Mouse (Mus musculus) thymus, postnatal 0 days (tissue): ENCODE measurements around the gene Tekt1. TPM values are rescaled to one million over a fixed set of nuclear protein-coding genes. Genes with fewer than 3 reads are reported as not detected.

Experiments used
- DNase-seq: peaks from one replicate; pipeline ENCODE4 v3.0.0-alpha.2; 2015; ENCODE audit warnings: low spot score
- microRNA-seq: library from miRNA; unstranded; fragments of <30 nt; microRNA quantifications from one replicate; pipeline ENCODE4, GENCODE M21; 2016; ENCODE audit warnings: borderline number of aligned reads
- polyA plus RNA-seq: library from polyadenylated mRNA; unstranded; fragments of >200 nt; fragmentation: Nextera tagmentation; extraction: Ambion mirVana; gene quantifications from 2 replicates; pipeline ENCODE4 v1.2.1, GENCODE M21; 2015

Gene Tekt1
- polyA plus RNA-seq, 1 experiment from 2014 or later, result 0.60 TPM

DNA sequence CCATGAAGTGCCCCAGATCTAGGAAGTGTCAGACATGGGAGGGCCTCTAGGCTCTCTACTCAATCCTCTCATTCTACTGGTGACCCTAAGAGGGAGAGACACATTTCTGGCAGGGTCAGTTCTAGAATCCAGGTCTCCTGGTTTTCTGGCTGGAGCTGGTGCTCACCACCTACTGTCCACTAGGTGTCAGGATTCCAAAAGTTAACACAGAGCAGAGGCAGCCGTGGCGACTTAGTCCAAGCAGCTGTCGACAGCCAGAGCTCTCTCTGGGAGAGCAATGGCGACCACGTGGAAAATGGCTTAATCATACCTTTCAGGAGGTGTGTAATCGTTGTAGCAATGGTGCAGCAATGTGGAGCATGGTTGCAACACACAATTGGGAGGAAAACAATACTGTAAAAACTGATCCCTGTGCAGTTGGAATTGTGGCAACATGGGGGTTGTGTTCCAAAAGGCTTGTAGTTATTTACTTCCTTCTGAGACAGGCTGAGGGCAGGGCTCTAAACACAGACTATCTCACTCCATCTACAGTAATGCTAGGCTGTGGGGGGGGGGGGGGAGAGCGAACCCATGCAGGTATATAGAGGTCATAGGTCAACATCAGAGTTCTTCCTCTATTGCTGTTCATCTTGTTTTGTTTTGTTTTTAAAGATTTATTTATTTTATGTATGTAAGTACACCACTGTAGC is 19.5 kb downstream of the Tekt1 start:
- DNase-seq, result peak; percentile 46

DNA sequence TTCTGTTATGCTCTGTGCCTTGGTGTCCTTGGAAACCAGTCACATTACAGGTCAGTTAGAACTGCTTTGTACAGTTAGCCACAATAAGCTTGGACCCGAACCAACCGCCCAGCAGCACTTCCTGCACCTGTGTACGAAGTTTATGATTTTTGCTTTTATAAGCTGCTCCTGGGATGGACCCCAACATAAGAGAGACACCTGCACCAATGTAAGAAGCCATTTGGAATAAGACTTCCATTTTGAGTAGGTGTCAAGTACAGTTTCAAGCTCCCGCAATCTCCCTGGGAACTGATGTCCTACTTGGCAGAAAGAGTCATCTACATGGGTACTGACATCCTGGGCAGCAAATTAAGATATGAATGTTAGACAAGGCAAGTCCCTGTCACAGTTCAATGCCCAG is 22.5 kb downstream of the Tekt1 start:
- no peak for DNase-seq

DNA sequence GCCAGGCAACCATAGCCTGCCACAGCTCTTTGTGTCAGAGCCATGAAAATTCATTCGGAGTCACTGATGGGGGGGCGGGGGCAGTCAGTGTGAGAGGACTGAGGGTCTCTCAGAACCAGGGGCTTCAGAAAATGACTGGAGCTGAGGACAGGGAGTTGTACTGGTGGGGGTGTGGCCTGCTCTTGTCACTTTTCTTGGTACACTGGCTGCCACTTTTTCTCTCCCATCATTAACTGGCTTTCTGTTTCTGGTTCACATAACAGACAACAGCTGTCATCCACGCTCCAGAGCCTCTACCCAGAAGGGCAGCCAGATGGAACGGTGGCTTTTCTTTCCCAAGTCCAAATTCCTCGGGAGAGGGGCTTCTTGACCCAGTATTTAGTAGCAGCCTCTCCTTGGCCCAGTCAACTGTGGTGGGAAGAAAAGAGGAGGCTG is 23.8 kb downstream of the Tekt1 start:
- DNase-seq, result no peak

DNA sequence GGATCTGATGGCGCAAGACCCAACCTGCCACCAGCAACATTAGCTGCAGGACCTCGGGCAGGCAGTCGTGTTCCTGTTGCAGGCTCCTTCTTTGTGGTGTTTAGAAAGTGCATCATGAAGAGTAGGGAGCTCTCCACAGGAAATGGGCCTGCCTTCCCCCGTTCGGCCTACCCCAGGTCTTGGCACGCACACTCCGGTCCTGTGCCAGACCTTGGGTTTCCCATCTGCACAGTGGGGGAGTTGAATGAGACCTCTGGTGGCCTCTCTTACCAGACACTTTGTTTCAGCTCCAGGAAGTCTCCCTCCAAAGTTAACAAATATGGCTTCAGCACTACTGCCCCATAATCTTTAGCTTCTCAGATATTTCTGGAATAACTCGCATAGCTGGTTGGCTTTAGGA is 25.5 kb downstream of the Tekt1 start:
- DNase-seq, result no peak

DNA sequence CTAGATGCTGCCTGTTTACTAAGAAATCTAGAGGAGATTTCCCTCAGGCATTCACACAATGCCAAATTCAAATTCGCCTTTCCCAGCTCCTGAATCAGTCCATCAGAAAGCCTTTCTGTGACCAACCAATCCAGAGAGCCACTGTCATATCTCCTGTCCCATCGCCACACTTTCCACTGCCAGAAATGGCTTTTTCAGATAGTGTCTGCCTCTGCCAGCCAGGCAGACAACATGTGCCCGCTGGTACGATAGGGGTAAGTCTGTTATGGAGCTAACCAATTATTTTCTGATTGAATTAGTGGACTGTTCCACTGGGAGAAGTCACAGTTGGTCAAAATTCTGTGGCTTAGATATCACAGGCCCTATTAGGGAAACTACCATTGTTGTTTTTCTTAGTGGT is 27.6 kb downstream of the Tekt1 start:
- DNase-seq, result no peak

DNA sequence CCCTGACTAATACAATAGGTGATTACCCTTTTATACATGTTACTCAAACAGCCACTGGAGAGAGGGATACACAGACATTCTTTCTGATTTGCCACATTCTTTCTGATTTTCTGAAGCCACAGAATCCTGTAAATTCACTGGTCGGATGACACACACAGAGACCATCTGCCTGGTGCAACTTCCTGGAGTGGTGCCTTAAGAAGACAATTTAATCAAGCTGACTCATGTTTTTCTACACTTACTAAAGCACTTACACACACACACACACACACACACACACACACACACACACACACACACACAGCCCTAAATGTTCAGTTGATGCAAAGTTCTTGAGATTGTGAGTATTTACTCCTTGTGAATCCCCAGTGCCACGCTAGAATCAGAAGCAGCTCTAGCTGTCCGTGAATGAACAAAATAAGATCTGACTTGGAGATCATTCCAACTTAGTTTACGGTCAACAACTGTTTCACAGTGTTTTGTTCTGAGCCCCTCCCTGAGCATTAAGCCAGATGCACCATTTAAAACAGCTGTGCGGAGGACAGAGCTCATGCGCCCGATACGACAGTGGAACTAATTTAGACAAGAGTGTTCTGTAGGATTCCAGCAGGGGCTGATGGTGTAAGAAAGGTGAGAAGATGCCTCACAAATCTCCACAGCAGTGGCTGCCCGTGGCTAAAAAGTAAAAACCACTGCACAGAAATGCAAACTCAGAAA is 29.1 kb downstream of the Tekt1 start:
- DNase-seq, result no peak

DNA sequence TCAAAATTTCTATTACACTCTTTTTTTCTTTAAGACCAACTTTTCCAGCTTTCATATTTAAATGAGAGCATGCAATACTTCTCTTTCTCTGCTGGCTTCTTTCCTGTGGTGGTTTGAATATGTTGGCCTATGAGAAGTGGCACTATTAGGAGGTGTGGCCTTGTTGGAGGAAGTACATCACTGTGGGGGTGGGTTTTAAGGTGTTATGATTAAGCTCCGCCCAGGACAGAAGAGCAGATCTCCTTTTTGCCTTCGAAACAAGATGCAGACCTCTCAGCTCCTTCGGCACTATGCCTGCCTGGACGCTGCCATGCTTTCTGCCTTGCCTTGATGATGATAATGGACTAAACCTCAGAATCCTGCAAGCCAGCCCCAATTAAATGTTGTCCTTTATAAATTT is 36.5 kb downstream of the Tekt1 start:
- DNase-seq, result no peak

DNA sequence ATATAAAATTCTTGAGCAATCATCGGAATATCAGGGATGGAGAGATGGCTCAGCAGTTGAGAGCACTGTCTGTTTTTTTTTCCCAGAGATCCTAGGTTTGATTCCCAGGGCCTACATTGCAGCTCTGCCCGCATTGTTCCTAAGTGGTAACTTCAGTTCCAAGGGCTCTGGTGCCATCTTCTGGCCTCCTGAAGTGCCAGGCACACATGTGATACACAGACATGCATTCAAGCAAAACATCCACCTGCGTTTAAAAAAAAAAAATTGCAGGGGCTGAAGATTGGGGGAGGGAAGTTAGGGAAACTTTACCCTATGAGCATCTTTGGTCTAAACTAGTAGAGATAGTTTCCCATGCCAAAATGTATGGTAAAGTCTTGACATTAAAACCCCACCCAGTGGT is 37.8 kb downstream of the Tekt1 start:
- no peak for DNase-seq

DNA sequence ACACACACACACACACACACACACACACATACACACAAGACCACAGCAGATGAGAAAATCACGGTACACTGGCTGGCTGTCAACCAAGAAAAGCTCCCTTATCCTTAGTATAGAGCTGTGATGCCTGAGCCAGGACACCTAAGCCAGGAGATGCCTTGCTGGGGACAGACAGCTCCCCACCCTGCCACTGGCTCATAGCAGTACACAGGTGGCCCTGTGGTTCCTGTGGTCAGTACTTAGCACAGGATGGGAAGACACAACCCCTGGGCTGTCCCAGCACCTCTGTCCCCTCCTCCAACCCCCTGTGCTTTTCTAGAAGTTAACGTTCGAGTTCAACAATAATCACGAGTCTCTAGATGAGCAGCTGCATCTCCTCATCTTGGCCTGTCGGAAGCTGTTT is 44.2 kb downstream of the Tekt1 start:
- no peak for DNase-seq

DNA sequence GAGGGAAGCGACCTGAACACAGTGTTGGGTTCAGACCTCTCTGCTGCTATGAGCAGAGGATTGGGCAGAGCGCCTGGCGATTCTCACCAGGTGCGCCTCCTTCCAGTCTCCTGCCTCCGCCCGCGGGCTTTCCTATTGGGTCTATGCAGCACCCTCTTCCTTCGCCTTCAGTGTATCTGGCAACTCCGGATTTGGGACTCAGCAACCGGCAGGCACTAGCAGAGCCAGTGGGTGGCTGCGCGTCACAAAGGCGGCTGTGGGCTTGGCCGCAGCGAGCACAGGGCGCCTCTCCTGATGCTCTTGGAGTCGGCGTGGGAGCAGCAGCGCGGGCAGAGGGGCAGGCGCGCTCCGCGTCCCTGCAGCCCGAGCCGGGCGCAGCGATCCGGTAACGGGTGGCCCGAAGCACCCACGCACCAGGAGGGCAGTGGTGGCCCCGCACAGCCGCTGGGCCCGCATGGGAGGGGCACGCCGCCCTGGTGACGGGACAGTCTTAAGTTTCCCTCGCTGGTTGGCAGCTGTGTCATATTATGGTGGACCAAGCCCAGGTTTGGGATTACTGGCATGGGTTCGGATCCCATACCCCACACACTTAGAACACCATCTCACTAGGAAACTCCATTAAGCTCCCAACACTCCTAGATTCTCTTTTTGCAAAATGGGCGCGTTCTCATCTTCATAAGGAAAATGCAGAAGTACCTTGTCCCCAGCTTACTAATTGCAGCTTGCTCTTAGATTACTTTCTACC is 47.9 kb downstream of the Tekt1 start, which contains the start of gene Fbxo39:
Gene Fbxo39 (plus strand): TSS at position 294 of the 745 bp plus-strand sequence.
- DNase-seq, result no peak

DNA sequence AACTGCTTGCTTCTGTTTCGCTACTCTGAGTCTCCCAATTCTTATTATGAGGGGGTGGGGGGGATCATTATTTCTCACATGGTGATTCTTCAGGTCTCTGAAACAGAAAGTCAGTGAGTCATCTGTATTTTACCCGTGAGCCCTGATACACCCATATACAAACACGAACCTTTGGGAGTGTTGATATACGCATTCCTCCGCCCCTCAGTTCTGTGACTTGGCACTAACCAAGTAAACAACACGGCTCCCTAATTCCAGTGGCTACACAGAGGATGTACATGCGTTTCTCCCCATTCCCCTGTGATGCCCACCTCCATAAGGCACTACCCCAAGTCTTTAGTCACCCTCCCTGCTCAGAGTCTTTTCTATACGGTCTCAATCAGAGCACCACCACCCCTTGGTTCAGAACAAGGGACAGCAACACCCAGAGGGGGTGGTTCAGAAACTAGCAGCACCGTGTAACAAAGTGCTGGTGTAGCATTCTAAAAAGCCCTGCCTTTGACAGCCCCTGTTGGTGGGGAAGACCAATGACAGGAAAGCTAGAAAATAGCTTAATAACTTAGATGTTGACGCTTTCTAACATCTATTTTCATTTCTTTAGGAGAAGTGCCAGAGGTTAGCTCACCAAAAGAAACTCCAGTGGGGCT is 50.8 kb downstream of the Tekt1 start:
- no peak for DNase-seq

DNA sequence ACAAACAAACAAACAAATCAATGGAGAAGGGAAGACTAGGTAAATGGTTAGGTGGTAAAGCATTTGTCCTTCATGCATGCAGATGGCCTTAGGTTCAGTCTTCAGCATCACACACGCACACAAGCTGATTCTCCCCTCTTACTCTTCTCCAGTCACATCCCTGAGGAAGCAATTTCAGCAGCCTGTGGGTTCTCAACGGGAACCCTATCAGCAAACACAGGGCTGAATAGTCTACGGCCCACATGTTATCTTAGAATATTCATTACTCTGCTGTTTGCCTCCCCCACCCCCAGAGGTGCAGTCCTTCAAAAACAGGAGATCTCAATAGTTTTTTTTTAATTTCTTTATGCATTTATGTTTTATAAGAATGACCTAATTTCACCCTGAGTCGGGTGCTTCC is 51.8 kb downstream of the Tekt1 start:
- DNase-seq, result no peak

DNA sequence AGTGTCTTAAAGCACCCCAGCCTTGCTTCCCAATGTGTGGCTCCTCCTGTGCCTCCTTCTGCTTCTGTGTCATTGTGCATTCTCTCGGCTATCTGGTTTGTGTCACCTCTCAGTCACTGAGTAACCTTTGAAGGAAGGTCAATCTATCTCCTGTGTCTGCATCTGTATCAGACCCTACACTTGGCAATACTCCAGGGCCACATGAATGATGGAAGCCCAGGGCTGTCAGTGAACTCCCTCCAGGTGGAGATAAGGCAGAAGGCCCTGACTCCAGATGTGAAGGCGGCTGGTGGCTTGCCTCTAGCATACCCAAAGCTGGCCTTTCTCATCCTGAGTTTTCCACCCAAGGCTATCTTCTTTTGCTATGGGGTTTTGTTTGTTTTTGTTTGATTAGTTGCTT is 53.3 kb downstream of the Tekt1 start:
- DNase-seq, result no peak

DNA sequence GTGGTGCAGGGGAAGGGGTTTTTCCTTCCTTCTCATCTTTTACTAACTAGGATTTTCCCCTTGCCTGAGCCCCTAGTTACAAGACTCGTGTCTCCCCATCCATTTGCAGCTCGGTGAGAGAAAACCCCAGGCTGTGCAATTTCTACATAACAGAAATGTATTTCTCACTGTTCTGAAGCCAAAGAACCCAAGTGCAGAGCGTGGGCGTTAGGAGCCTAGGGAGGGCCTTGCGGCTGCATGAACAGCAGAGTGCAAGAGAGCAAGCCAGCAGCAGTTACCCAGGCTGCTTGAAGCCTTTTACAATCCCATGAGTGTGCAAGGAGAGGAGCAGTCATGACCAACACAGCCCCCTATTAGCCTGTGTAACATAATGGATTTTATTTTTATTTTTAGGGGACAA is 54.8 kb downstream of the Tekt1 start:
- no peak for DNase-seq

DNA sequence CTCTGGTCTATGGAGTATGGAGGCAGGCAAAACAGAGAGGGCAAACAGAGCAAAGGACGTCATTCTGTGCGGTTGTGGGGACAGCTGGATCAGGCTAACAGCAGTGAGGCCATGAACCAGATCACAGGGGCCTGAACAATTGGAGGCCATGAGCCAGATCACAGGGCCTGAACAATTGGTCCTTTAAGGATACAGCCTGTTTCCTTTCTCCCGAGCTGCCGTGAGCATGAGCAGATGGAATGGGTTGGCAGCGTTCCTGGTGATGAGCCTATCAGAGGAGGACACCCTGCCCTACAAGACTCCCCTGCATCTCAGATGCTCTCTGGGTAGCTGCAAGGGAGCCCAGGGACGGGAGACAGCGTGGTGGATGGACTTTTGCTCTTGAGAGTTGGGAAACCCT is 60.0 kb downstream of the Tekt1 start:
- DNase-seq, result no peak

DNA sequence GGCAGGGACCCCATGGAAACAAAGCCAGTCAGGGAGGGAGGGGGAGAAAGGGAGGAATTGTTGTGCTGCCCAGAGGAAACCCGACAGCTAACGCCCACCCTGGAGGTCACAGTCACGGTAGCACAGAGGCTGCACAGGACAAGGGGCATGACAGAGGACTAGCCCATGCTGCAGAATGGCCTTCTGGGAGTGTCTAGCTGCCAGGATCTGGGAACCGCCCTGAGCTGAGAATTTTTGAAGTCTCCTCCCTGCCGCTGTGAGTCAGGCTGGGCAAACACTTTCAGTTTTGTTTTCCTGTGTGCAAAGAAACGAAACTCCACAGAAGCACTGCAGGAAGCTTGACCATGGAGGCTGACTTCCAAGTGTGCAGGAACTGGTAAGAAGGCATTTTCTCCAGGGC is 60.9 kb downstream of the Tekt1 start, which contains the start of gene Xaf1:
Gene Xaf1 (plus strand): TSS at position 296 of the 400 bp plus-strand sequence.
- peak; percentile 48 for DNase-seq

Small RNA genes lying within 50 kb of the gene (microRNA-seq; reads per million reads assigned to microRNA genes)
- gene Mir6338, result not detected

Other genes starting within 250 kb of the Tekt1 start
- gene Pitpnm3, start 226.7 kb downstream of the Tekt1 start, polyA plus RNA-seq, result 0.05 and 0.14 TPM in 2 replicates
- 0.06 and 0.07 TPM in 2 replicates for gene Gm43951, start 155.6 kb downstream of the Tekt1 start, polyA plus RNA-seq
- 19.2 and 20.7 TPM in 2 replicates for gene 4933427D14Rik, start 155.0 kb downstream of the Tekt1 start, polyA plus RNA-seq
- 148 and 164 TPM in 2 replicates for gene Txndc17, start 154.9 kb downstream of the Tekt1 start, polyA plus RNA-seq
- gene Med31, start 146.8 kb downstream of the Tekt1 start, polyA plus RNA-seq, result 50.1 and 52.1 TPM in 2 replicates
- not detected in 2 replicates for gene Slc13a5, start 95.2 kb downstream of the Tekt1 start, polyA plus RNA-seq
- gene Xaf1, start 60.8 kb downstream of the Tekt1 start, polyA plus RNA-seq, result 65.3 and 68.3 TPM in 2 replicates
- 0.16 TPM in 1 of 2 replicates, not detected in the other for gene Fbxo39, start 48.0 kb downstream of the Tekt1 start, polyA plus RNA-seq
- 3.3 and 4.1 TPM in 2 replicates for gene Smtnl2, start 49.3 kb upstream of the Tekt1 start, polyA plus RNA-seq
- 1.0 and 1.1 TPM in 2 replicates for gene Ggt6, start 73.1 kb upstream of the Tekt1 start, polyA plus RNA-seq
- gene Mybbp1a, start 78.9 kb upstream of the Tekt1 start, polyA plus RNA-seq, result 124 and 128 TPM in 2 replicates
- gene Spns2, start 127.5 kb upstream of the Tekt1 start, polyA plus RNA-seq, result 1.4 and 1.5 TPM in 2 replicates
- 6.4 and 7.6 TPM in 2 replicates for gene Spns3, start 188.1 kb upstream of the Tekt1 start, polyA plus RNA-seq
- gene Ube2g1, start 244.8 kb upstream of the Tekt1 start, polyA plus RNA-seq, result 64.1 and 66.6 TPM in 2 replicates